Mouse (Mus musculus) limb, embryonic 14.5 days (tissue): ENCODE data around the gene Loxl4. TPM values are rescaled to one million over a fixed set of nuclear protein-coding genes. Genes with fewer than 3 reads are reported as not detected.

Experiments used
- ATAC-seq: fragments of 200-750 bp; cut with Nextera tagmentation; 2 replicates; pipeline ENCODE4 v1.8.0; 2017; ENCODE audit warnings: low read depth, moderate number of reproducible peaks, moderate TSS enrichment; ENCODE audit not compliant: low FRiP score
- DNase-seq: peaks from one replicate; pipeline ENCODE4 v3.0.0-alpha.2; 2015; ENCODE audit warnings: low spot score
- H3K27ac ChIP-seq: fragments of 300-500 bp; sonication (generic); replicated peaks from 2 replicates; pipeline ENCODE4 v1.5.1; 2014; ENCODE audit warnings: low read depth, mild to moderate bottlenecking, low read length, moderate library complexity, mixed read lengths
- H3K27me3 ChIP-seq: fragments of 300-500 bp; sonication (generic); 2 replicates; pipeline ENCODE4 v1.6.1; 2014; ENCODE audit warnings: low read length, mixed read lengths; ENCODE audit not compliant: control insufficient read depth, insufficient read depth
- H3K36me3 ChIP-seq: fragments of 300-500 bp; sonication (generic); 2 replicates; pipeline ENCODE4 v1.6.1; 2014; ENCODE audit warnings: mild to moderate bottlenecking, low read length, moderate library complexity, mixed read lengths; ENCODE audit not compliant: control insufficient read depth, insufficient read depth
- H3K4me1 ChIP-seq: fragments of 300-500 bp; sonication (generic); 2 replicates; pipeline ENCODE4 v1.6.1; 2014; ENCODE audit warnings: antibody characterized with exemption, low read length, mixed read lengths; ENCODE audit not compliant: control insufficient read depth, insufficient read depth
- H3K4me2 ChIP-seq: fragments of 300-500 bp; sonication (generic); replicated peaks from 2 replicates; pipeline ENCODE4 v1.6.1; 2014; ENCODE audit warnings: low read depth, mild to moderate bottlenecking, low read length, moderate library complexity; ENCODE audit not compliant: severe bottlenecking
- H3K4me3 ChIP-seq: fragments of 300-500 bp; sonication (generic); replicated peaks from 2 replicates; pipeline ENCODE4 v1.5.1; 2014; ENCODE audit warnings: low read length
- H3K9ac ChIP-seq: fragments of 300-500 bp; sonication (generic); 2 replicates; pipeline ENCODE4 v1.6.1; 2014; ENCODE audit warnings: mild to moderate bottlenecking, low read depth, low read length, moderate library complexity; ENCODE audit not compliant: severe bottlenecking
- H3K9me3 ChIP-seq: fragments of 300-500 bp; sonication (generic); 2 replicates; pipeline ENCODE4 v1.6.1; 2016; ENCODE audit warnings: low read length; ENCODE audit not compliant: control insufficient read depth
- POLR2A ChIP-seq: fragments of 200-500 bp; IDR thresholded peaks from 2 replicates; pipeline ENCODE4 v1.8.0; 2012; ENCODE audit warnings: inconsistent platforms, mild to moderate bottlenecking, moderate library complexity, borderline replicate concordance; ENCODE audit not compliant: insufficient read depth, insufficient read length; ENCODE audit errors: extremely low read depth
- WGBS: fragments of 180-500 bp; shearing (Covaris S2); extraction: QIAGEN DNeasy Blood & Tissue Kit; methylation state at CpG from one replicate; pipeline ENCODE4 v1.1.7; 2014; 5-methylcytosine and 5-hydroxymethylcytosine counted together
- polyA plus RNA-seq, 2 experiments: library from polyadenylated mRNA; depleted of rRNA in 1 of 2; stranded (reverse) in 1 of 2; unstranded in 1 of 2; fragments of >200 nt; fragmentation: Nextera tagmentation in 1 of 2; extraction: Ambion mirVana in 1 of 2; gene quantifications; 2 replicates each; pipeline versions ENCODE4 v1.2.1 to v1.2.3; 2012 to 2014

The Loxl4 gene
- polyA plus RNA-seq, 2 experiments: 2.5 to 11.9 TPM

GRCm38 (mm10) chr19:42628068-42628467, 15.5 kb upstream of the Loxl4 start:
- ATAC-seq (no peak), DNase-seq (no peak)
- no peaks in the 10 kb centered on the region for H3K27me3 ChIP-seq
- H3K4me3 ChIP-seq: no peak overlapping the region
- 92% methylated on average over 6 of the region's 6 CpGs for WGBS
- H3K9me3 ChIP-seq: no peaks in the 10 kb centered on the region
- H3K9ac ChIP-seq: no peak overlapping the region
- TF ChIP-seq POLR2A: no peak
- H3K4me2 ChIP-seq: no peak overlapping the region
- no peak overlapping the region for H3K27ac ChIP-seq
- peaks cover 16% of the 10 kb centered on the region for H3K4me1 ChIP-seq
- no peaks in the 10 kb centered on the region for H3K36me3 ChIP-seq

- H3K27me3 ChIP-seq: 0 out of 2 replicates have a peak, but pooled peaks cover 7% of the 10 kb centered on the region
- H3K4me2 ChIP-seq: no peak overlapping the region
- H3K36me3 ChIP-seq: no peaks in the 10 kb centered on the region
- DNase-seq (no peak), ATAC-seq (no peak)
- no peaks in the 10 kb centered on the region for H3K9me3 ChIP-seq
- no peak overlapping the region for H3K4me3 ChIP-seq
- no peak for TF ChIP-seq POLR2A
- no peak overlapping the region for H3K9ac ChIP-seq
- no peak overlapping the region for H3K27ac ChIP-seq
- H3K4me1 ChIP-seq: peaks cover 12% of the 10 kb centered on the region
- WGBS: 65% methylated on average over 7 of the region's 7 CpGs
Observed at GRCm38 (mm10) chr19:42613647-42614225, 1.1 kb upstream of the Loxl4 start.

DNA sequence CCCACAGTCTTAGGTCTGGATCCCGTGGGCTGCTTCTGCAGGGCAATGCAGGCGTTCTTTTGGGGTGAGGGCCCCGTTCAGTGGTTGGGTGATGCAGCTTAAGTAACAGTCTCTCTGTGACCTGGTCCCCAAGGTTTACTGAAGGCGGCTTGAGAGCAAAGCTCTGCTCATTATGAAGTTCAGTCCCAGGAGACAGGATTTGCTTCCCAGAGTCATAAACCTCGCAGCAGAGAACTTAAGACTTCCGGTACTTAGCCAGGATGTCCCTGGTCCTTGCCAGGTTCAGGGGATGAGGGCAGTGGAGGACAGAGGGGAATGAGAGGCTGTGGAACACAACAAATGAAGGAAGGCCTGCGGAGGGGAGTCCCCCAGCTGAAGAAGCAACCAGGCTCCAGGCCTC, 503 bp upstream of the Loxl4 start:
- peaks cover 12% of the 10 kb centered on the region for H3K4me1 ChIP-seq
- ATAC-seq: no peak
- H3K36me3 ChIP-seq: no peaks in the 10 kb centered on the region
- no peak for TF ChIP-seq POLR2A
- no peak overlapping the region for H3K27ac ChIP-seq
- H3K27me3 ChIP-seq: 0 out of 2 replicates have a peak, but pooled peaks cover 7% of the 10 kb centered on the region
- H3K4me3 ChIP-seq: peak overlapping the region; percentile 35
- no peak for DNase-seq
- H3K9me3 ChIP-seq: no peaks in the 10 kb centered on the region
- 16% methylated on average over 7 of the region's 7 CpGs for WGBS
- 0 out of 2 replicates have a peak overlapping the region, but pooled peaks have one; percentile 41 for H3K9ac ChIP-seq
- peak overlapping the region; percentile 65 for H3K4me2 ChIP-seq

DNA sequence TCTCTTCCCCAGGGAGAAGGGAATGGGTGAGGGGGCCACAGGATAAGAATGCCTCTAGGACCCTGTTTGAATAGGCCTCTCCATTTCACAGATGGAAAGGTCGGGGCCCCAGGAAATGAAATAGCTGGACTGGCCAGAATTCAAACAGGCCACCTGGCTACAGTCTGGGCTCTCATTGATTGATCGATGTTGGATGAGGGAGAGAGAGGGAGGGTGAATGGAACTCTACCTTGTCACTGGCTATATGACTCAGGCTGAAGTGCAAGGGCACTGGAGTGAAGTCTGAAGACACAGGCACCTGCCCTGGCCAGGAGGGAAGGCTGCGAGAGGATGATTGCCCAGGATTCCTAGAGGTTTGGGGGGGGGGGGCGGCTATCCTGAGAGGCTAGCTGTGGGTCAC, 867 bp downstream of the Loxl4 start:
- TF ChIP-seq POLR2A: no peak
- Histone ChIP-seq H3K27me3 (0 out of 2 replicates have a peak, but pooled peaks cover 7% of the 10 kb centered on the region), H3K27ac (no peak overlapping the region), H3K9me3 (no peaks in the 10 kb centered on the region), H3K36me3 (no peaks in the 10 kb centered on the region), H3K4me3 (no peak overlapping the region), H3K9ac (no peak overlapping the region), H3K4me1 (peaks cover 12% of the 10 kb centered on the region), H3K4me2 (no peak overlapping the region)
- DNase-seq (no peak), ATAC-seq (no peak)
- 75% methylated on average over 4 of the region's 4 CpGs for WGBS

- ATAC-seq: no peak
- no peak for DNase-seq
- TF ChIP-seq POLR2A: no peak
- no peaks in the 10 kb centered on the region for H3K9me3 ChIP-seq
- H3K9ac ChIP-seq: no peak overlapping the region
- 0 out of 2 replicates have a peak, but pooled peaks cover 7% of the 10 kb centered on the region for H3K27me3 ChIP-seq
- no peak overlapping the region for H3K27ac ChIP-seq
- WGBS: 83% methylated on average over 3 of the region's 3 CpGs
- H3K4me3 ChIP-seq: no peak overlapping the region
- H3K4me1 ChIP-seq: peaks cover 12% of the 10 kb centered on the region
- no peaks in the 10 kb centered on the region for H3K36me3 ChIP-seq
- H3K4me2 ChIP-seq: no peak overlapping the region
Observed at GRCm38 (mm10) chr19:42609716-42610115, 2.9 kb downstream of the Loxl4 start.
